Mouse (Mus musculus) kidney, adult 11 months (tissue): ENCODE data around the gene Nme4.

Source experiments
- DNase-seq: peaks from one replicate; pipeline ENCODE4 v3.0.0; 2022

The Nme4 gene

DNA sequence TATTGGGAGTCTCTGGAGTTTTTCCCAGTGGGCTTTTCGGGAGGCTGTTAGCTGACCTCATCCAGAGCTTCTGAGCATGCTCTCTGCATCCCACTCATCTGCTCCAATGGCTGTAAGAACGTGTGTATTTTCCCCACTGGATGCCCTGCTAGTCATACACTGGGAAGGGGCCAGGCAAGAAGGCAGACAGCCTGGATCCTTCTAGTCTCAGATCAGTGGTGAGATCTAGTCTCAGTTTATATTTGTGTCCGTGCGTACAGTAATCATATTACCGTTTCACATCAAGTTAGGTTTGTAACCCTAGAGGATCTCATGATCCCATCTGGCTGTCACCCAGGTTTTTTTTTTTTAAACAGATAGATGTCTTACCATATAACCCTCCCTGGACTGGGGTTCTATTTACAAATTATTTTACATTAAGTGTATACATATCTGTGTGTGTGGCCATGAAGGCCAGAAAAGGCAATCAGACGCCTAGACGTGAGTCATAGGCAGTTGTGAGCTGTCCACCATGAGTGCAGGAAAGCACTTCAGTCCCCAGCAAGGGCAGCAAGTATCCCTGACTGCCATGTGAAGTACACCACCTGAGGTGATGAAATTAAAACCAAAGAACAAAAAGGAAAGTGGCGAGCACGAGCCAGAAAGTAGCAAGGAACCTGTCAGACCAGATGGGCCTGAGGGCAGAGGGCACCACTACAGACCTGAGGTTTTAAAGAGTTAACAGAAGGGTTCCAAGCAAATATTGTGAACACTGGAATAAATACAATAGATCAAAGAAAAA is 37.4 kb downstream of the Nme4 start:
- DNase-seq, result no peak

DNA sequence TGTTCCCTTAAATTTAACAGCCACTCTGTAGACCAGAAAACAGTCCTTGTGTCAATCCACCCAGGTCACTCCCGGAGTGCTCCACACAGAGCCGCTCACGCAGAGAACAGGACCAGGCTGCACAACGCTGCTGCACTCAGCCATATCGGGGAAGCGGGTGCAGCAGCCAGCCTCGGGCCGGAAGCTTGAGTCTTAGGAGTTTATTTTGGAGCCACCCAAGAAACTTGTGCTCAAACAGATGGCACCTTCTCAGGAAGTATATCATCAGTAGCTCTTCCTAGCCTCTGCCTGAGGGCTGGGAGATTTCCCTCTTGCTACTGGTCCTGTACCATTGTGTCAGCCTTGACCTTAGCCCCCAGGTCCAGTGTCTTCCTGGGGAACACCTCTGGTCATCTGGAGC is 38.1 kb downstream of the Nme4 start:
- DNase-seq, result no peak

DNA sequence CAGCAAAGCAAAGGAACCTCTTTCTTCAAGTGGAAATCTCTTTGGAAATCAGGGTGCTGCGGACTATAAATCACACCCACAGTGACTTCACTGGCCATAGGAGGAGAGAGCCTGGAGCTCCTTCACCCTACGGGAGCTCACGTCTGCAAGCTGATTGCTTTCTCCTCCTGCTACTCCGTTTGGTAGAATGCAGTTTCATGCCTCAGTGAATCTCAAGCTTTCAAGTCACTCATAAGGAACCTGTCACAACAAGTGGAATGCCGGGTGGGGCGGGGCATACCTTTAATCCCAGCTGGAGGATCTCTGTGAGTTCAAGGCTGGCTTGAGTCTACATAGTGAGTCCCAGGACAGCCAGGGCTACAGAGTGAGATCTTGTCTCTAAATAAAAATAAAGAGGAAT is 40.2 kb downstream of the Nme4 start:
- peak; percentile 50 for DNase-seq

DNA sequence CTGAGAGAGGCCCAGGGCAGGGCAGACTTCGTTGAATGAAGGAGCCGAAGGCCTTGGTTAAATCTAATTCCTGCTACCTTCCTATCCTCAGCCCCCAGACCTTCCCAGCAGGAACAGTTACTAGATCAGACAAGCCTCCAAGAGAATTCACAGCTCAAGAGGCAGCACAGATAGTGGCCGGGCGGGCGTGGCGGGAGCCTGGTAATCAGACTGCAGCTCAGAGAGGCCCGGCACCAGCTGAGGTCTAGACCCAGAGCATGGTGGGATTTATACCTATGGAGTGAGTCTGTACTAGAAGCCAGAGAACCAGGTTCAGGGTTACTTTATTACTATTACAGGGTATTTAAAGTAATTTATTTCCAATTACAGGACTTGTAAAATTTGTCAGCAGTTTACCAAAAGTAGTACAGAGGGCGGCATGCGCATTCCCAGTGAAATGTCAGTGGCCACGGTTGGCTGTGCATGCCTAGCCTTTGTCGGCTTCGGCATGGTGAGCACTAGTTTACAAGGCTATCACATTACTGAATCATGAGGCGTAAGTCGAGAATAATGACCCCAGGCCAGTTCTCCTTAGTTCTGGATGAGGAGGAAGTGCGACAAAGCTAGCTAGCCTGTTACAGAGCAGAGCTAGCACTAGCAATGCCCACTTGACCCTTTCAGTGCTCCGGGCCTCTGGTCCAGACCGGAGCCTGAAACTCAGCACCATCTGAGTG is 41.1 kb downstream of the Nme4 start:
- peak; percentile 65 for DNase-seq

DNA sequence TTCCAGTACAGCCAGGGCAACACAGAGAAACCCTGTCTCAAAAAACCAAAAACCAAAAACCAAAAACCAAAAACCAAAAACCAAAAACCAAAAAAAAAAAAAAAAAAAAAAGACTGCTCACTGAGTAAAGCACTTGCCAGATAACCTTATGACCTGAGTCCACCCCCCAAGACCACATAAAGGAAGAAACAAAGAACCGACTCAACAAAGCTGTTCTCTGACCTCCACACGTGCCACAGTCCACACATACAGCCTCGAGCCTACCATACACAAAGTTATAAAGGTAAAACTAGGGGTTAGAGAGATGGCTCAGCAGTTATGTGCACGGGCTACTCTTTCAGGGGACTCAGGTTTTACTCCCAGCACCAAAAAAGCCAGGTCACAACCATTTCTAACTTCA is 42.7 kb downstream of the Nme4 start:
- no peak for DNase-seq

DNA sequence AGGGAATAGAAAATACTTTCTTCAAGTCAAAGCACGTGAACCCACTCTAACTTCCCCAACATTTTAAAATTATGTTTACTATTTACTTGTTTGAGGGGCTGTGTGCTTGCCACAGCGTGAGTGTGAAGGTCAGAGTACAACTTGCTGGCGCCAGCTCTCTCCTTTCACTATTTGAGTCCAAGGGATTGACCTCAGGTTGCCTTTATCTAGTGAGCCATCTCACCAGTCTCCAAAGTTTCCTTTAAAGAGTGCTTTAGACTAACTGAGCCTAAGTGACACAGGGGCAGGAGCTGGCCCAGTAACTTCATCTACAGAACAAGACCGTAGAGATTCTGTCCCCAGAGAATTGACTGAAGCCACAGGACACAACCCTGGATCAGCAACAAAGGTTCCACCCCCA is 43.3 kb downstream of the Nme4 start:
- DNase-seq, result peak; percentile 64

DNA sequence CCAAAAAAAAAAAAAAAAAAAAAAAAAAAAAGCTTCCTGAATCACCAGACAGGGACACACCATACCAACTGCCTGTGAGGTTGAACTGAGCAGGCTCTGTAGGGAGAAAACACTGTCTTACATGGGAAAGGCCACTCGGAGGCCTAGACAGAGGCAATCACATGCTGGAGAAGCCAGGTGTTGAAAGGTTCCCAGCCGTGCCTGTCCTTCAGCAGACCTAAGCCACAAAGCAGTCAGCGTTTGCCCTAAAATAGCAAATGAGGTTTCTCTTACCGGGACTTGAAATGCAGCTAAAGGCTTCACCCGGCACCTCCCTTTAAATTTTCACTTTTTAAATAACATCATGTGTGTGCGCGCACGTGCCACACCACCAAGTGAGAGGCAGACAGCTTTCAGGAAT is 47.3 kb downstream of the Nme4 start:
- DNase-seq, result no peak

DNA sequence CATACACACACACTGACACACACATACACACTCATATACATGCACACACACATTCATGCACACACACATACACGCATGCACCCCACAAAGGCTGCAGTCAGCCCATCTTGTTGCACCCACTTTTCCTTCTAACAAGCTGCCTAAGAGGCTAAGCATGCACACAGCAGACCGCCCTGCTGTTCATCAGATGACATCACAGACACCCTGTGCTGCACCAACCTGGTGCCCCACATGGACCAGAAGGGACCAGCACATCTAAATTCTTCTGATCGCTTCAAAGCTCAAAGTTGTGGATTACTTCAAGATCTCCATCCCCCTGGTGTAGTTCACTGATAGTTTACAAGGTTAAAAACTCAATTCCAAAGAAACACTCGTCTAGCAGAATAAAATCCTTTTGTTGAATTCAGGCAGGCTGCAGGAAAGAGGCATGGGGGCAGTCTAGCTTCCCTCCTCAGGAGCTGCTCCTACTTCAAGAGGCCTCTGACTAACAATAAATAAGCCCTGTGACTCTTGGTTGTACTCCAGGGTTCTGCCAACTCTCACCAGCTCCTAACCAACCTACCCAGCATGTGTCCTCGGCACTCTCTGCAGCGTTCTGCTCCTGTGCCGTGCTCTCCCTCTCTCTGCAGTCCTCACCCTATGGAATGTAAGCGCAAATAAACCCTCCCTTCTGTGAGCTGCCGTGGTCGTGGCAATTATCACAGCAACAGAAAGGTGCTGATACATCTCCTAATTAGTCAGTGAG is 49.0 kb downstream of the Nme4 start:
- DNase-seq, result no peak

DNA sequence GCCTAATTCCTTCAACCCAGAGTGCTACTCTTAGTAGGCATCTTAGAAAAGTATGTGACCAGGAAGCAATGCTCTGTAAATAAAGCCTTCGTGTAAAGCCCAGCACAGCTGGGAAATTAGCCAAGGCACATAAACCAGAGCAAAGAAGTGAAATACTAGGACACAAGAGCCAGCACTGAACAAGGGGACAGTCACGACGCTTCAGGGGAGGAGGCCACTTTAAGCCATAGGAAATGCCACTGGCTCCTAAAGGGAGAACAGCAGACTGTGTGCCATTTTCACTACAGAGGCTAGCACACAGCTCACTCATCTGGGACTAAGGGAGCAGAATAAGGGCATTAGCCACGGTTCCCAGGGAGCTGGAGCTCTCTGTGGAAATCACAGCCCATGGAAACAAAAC is 50.1 kb downstream of the Nme4 start:
- DNase-seq, result no peak

DNA sequence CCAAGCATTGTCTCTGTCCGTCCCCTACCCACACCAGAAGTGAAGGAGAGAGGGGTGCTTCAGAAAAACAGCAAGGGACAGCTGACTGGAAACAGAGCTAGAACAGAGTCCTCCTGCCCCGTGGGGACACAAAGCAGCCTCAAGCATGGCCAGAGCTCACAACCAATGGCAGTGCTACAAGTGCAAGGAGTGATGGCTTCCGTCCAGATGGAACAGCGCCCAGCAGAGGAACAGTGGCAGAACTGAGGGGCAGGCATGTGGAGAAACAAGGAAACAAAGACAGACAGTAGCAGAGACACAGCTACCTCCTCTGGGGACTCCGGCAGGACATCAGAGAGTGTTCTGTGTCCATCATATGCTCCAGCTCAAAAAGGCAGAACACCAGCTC is 52.2 kb downstream of the Nme4 start:
- peak; percentile 84 for DNase-seq

DNA sequence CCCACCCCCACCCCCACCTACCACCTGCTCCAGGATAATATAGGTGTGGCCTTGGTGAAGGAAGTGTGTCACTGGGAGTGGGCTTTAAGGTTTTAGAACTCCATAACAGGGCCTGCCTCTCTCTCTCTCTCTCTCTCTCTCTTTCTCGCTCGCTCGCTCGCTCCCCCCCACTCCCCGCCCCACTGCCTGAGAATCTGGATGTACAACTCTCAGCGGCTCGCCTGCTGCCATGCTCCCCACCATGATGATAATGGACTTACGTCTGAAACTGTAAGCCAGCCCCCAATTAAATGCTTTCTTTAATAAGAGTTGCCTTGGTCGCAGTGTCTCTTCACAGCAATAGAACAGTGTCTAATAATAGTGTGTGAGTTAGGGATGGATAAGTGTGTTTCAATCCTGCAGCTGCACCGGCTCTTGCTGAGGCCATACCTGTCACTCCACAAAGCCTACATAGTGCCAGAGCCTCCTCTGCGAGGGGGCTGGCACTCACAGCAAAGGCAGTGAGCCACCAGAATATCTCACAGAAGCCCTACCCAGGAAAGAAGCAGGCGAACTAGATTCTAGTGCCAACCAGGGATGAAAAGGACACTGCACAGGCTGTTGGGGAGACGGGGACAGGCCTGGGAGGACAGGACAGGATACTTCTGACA is 52.7 kb downstream of the Nme4 start:
- no peak for DNase-seq
